Mouse (Mus musculus) limb, embryonic 13.5 days (tissue): ENCODE results near the gene Rapsn. TPM values are rescaled to one million over a fixed set of nuclear protein-coding genes. Genes with fewer than 3 reads are reported as not detected.

ENCODE experiments used
- ATAC-seq: fragments of 200-750 bp; cut with Nextera tagmentation; 2 replicates; pipeline ENCODE4 v1.8.0; 2017; ENCODE audit warnings: low read depth, moderate number of reproducible peaks, moderate TSS enrichment; ENCODE audit not compliant: low FRiP score
- H3K27ac ChIP-seq: fragments of 300-500 bp; sonication (generic); 2 replicates; pipeline ENCODE4 v1.5.1; 2015; ENCODE audit warnings: inconsistent platforms, mild to moderate bottlenecking, moderate library complexity
- H3K27me3 ChIP-seq: fragments of 300-500 bp; sonication (generic); 2 replicates; pipeline ENCODE4 v1.6.1; 2015; ENCODE audit warnings: mild to moderate bottlenecking, inconsistent platforms
- H3K36me3 ChIP-seq: fragments of 300-500 bp; sonication (generic); 2 replicates; pipeline ENCODE4 v1.6.1; 2015; ENCODE audit warnings: inconsistent platforms, mild to moderate bottlenecking, moderate library complexity
- H3K4me1 ChIP-seq: fragments of 300-500 bp; sonication (generic); 2 replicates; pipeline ENCODE4 v1.6.1; 2015; ENCODE audit warnings: inconsistent platforms
- H3K4me2 ChIP-seq: fragments of 300-500 bp; sonication (generic); replicated peaks from 2 replicates; pipeline ENCODE4 v1.6.1; 2015; ENCODE audit warnings: inconsistent platforms, mild to moderate bottlenecking, moderate library complexity
- H3K4me3 ChIP-seq: fragments of 300-500 bp; sonication (generic); 2 replicates; pipeline ENCODE4 v1.5.1; 2015; ENCODE audit warnings: moderate library complexity, mild to moderate bottlenecking, inconsistent platforms
- H3K9ac ChIP-seq: fragments of 300-500 bp; sonication (generic); 2 replicates; pipeline ENCODE4 v1.6.1; 2015; ENCODE audit warnings: mild to moderate bottlenecking, inconsistent platforms
- H3K9me3 ChIP-seq: fragments of 300-500 bp; sonication (generic); 2 replicates; pipeline ENCODE4 v1.6.1; 2016; ENCODE audit warnings: inconsistent platforms
- WGBS: fragments of 180-500 bp; shearing (Covaris S2); methylation state at CpG from one replicate; pipeline ENCODE4 v1.1.7; 2015; 5-methylcytosine and 5-hydroxymethylcytosine counted together
- polyA plus RNA-seq: library from polyadenylated mRNA; unstranded; fragments of >200 nt; fragmentation: Nextera tagmentation; extraction: Ambion mirVana; gene quantifications from 2 replicates; pipeline ENCODE4 v1.2.1, GENCODE M21; 2015

Gene Rapsn
- polyA plus RNA-seq, 1 experiment from 2014 or later, result 19.2 TPM

DNA sequence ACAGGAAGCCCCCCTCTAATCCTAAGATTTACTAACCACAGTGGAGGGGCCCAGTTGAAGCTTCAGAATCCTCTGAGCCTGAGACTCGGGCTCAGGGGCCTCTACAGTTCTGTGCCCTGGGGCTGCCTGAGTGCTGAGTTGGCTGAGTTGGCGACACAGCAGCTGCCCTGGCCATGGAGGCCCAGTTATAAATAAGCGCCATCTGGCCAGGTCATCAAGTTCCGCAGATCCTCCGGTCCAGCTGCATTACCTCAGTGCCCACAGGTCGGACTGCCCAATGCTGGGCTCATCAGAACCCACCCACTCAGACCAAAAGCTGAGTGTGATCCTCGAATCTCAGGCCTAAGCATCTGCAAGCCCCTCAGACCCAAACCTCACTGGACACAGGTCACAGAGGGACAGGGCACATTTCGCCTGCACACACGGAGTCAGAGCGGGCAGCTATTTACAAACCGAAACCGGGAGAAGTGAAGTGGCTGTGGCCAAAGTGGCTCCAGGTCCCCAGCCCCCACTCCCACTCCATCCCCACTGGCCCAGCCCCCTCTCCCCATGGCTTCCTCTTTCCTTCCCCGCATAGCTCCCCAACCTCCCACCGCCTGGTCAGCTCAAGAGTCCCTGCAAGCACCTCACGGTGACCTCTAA, 48.9 kb downstream of the Rapsn start:
- Histone ChIP-seq H3K9ac (no peak overlapping the region), H3K9me3 (no peaks in the 10 kb centered on the region), H3K4me2 (no peak overlapping the region), H3K36me3 (no peaks in the 10 kb centered on the region), H3K4me3 (no peak overlapping the region), H3K27me3 (peaks cover 2% of the 10 kb centered on the region; the same call in 1 of the 2 replicates), H3K27ac (no peak overlapping the region), H3K4me1 (no peaks in the 10 kb centered on the region)
- 77% methylated on average over 15 of the region's 15 CpGs for WGBS
- no peak for ATAC-seq

DNA sequence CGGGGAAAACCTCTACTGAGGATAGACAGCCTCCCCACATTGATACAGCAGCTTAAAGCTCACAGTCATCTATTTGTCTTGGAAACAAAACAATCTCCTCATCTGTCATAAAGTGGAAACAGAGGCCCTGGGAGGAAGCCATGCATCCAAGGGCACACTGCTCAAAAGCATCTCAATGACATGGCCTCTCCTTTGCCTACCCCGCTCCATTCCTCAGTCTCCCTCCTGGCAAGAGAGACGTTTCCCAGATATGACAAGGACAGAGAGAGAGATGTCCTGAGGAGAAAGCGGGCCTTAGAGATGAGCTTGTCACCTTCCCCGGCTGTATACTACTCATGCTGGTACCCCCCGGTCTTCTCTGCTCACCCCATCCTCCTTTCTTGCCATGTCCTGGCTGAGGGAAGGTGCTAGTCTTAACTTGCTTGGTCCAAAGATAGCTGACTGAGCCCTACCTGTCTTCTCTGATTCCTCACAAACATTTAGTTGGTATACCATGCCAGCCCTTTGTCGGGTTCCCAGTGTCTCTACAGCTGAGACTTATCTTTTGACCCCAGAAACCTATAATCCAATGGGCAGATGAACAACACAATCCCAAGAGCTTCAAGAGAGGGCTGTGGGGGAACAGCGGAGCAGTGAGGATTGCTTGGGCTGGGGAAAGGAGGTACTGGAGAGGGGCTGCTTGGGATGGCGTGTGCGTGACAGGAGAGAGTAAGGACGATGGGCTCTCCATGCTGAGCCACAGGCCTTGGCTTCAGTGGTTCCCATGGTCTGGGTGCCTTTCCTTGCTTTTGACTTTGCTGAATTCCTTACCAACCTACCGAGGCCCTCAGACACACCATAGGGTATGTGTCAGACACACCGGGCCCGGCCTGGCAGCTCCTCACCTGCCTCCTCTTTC, 50.3 kb downstream of the Rapsn start:
- WGBS, result 88% methylated on average over 14 of the region's 14 CpGs
- Histone ChIP-seq H3K4me1 (no peaks in the 10 kb centered on the region), H3K4me3 (no peak overlapping the region), H3K27me3 (peaks cover 2% of the 10 kb centered on the region; the same call in 1 of the 2 replicates), H3K9ac (no peak overlapping the region), H3K9me3 (no peaks in the 10 kb centered on the region), H3K36me3 (no peaks in the 10 kb centered on the region), H3K4me2 (no peak overlapping the region), H3K27ac (no peak overlapping the region)
- no peak for ATAC-seq

DNA sequence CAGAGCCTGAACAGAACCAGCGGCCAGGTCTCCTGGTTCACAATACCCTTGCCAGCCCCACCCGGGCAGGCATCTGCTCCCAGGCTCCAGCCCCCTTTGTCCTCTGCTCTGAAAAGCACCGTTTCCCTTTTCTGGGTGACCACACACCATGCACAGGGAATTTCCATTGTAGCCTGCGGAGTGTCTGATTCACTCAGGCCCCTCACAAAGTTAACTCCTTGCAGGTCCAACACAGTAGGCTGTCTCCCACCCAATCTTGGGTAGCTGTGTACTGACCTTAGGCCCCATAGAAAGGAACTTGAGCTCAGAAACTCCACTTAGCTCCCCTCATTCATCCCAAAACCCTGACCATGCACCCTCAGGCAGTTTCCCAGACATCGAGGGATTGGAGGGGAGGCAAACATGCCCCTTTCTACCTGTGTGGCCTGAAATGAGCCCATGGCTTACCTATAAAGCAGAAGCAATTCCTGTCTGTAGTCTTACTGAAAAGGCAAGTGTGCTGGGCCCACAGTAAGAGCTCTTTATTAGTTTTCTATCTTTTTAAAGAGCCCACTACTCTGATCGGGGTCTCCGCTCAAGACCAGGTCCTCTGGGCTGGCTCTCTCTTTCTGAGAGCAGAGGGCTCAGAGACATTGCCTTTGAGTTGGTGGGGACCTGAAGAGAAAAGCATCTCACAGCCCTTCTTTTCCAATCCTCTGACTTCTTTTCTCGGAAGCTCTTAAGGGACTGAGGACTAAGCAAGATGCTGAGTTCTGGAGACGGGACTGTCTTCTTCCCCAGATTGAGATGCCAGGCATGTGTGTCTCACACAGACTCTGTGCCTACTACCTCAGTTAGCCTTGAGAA, 51.2 kb downstream of the Rapsn start:
- Histone ChIP-seq H3K9ac (no peak overlapping the region), H3K27me3 (peaks cover 2% of the 10 kb centered on the region; the same call in 1 of the 2 replicates), H3K4me2 (no peak overlapping the region), H3K36me3 (no peaks in the 10 kb centered on the region), H3K4me3 (no peak overlapping the region), H3K27ac (no peak overlapping the region), H3K9me3 (no peaks in the 10 kb centered on the region), H3K4me1 (no peaks in the 10 kb centered on the region)
- no peak for ATAC-seq
- 73% methylated on average over 9 of the region's 9 CpGs for WGBS

DNA sequence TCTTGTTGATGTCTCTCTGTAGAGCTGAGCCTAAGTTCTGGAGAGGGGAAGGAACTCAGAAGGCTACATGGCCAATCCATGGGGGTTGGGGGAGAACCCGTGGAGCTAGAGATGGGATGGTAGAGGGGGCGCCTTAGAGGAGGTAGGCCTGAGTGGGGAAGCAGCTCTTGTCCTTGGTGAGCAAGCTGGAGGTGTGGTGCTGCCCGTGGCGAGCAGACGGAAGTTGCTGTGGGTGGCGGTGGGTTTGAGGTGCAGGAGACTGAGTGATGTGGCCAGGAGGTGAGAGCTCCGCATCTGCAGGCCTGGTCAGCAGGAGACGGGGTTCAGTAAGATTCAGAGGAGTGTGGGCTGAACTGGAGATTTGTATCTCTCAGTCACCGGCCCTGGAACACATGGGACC, 52.0 kb downstream of the Rapsn start:
- no peak overlapping the region for H3K27ac ChIP-seq
- H3K9ac ChIP-seq, result no peak overlapping the region
- H3K4me3 ChIP-seq, result no peak overlapping the region
- no peak overlapping the region for H3K4me2 ChIP-seq
- no peaks in the 10 kb centered on the region for H3K9me3 ChIP-seq
- ATAC-seq, result no peak
- H3K36me3 ChIP-seq, result no peaks in the 10 kb centered on the region
- H3K4me1 ChIP-seq, result no peaks in the 10 kb centered on the region
- 85% methylated on average over 9 of the region's 9 CpGs for WGBS
- peaks cover 2% of the 10 kb centered on the region; the same call in 1 of the 2 replicates for H3K27me3 ChIP-seq

DNA sequence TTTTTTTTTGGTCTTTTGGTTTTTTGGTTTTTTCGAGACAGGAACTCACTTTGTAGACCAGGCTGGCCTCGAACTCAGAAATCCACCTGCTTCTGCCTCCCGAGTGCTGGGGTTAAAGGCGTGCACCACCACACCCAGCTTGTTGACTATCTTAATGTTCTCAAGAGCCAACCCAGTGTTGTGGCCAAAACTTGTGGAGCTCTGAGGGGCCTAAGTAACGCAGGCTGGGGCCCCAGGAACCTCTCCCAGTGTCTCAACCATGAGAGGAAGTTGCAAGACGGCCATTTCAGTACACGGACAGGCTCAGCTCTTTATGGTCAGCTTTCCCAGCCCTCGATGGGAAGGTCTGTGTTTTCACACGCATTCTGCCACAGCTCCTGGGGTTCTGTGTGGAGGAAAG, 53.6 kb downstream of the Rapsn start:
- no peak for ATAC-seq
- H3K27me3 ChIP-seq, result peaks cover 2% of the 10 kb centered on the region; the same call in 1 of the 2 replicates
- H3K4me1 ChIP-seq, result no peaks in the 10 kb centered on the region
- H3K9ac ChIP-seq, result no peak overlapping the region
- no peaks in the 10 kb centered on the region for H3K36me3 ChIP-seq
- no peak overlapping the region for H3K4me2 ChIP-seq
- 81% methylated on average over 9 of the region's 9 CpGs for WGBS
- no peak overlapping the region for H3K4me3 ChIP-seq
- H3K27ac ChIP-seq, result no peak overlapping the region
- no peaks in the 10 kb centered on the region for H3K9me3 ChIP-seq

DNA sequence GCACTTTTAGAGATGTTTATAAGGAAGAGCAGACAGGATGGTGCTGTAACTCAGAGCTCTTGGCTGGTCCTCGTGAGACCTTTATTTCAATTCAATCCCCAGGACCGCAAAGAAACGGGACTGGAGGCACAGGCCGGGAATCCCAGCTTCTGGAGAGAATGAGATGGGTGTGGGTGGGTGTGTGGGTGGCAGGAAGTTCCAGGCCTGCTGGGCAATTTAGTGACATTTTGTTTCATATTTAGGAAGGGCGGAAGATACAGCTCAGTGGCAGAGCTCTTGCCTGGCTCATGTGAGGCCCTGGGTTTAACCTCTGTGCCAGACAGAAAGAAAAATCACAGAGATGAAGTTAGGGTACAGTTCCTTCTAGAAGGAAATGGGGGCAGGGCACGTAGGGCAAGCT, 54.8 kb downstream of the Rapsn start:
- H3K4me3 ChIP-seq, result no peak overlapping the region
- H3K9ac ChIP-seq, result no peak overlapping the region
- ATAC-seq, result no peak
- no peaks in the 10 kb centered on the region for H3K9me3 ChIP-seq
- no peak overlapping the region for H3K4me2 ChIP-seq
- H3K27me3 ChIP-seq, result peaks cover 2% of the 10 kb centered on the region; the same call in 1 of the 2 replicates
- 76% methylated on average over 6 of the region's 6 CpGs for WGBS
- no peak overlapping the region for H3K27ac ChIP-seq
- no peaks in the 10 kb centered on the region for H3K36me3 ChIP-seq
- H3K4me1 ChIP-seq, result no peaks in the 10 kb centered on the region

DNA sequence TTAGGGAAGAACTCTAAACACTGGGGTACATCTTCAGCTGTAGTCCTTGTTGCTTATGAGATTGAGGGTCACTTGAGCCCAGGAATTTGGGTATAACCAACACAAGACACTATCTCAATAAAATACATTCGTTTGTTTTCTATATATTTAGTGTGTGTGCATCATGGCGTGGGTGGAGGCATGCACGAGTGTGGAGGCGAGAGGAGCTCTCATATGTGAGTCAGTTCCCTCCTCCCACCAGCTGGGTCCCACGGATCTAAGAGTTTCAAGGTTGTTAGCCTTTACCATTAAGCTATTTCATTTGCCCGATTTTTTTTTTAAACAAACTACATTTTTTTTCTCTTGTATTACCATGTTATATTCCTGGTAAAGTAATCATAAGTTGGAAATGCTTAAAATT, 55.4 kb downstream of the Rapsn start:
- H3K9me3 ChIP-seq, result no peaks in the 10 kb centered on the region
- H3K4me2 ChIP-seq, result no peak overlapping the region
- 72% methylated on average over 6 of the region's 6 CpGs for WGBS
- H3K9ac ChIP-seq, result no peak overlapping the region
- H3K36me3 ChIP-seq, result no peaks in the 10 kb centered on the region
- no peak for ATAC-seq
- no peaks in the 10 kb centered on the region for H3K4me1 ChIP-seq
- no peak overlapping the region for H3K4me3 ChIP-seq
- peaks cover 2% of the 10 kb centered on the region; the same call in 1 of the 2 replicates for H3K27me3 ChIP-seq
- H3K27ac ChIP-seq, result no peak overlapping the region

Other genes starting within 250 kb of the Rapsn start
- 200 and 206 TPM in 2 replicates for gene Mtch2, start 188.5 kb upstream of the Rapsn start, polyA plus RNA-seq
- 26.8 and 27.0 TPM in 2 replicates for gene C1qtnf4, start 149.8 kb upstream of the Rapsn start, polyA plus RNA-seq
- 46.0 and 49.2 TPM in 2 replicates for gene Kbtbd4, start 130.9 kb upstream of the Rapsn start, polyA plus RNA-seq
- gene Ndufs3, start 130.8 kb upstream of the Rapsn start, polyA plus RNA-seq, result 215 and 224 TPM in 2 replicates
- 80.3 and 89.7 TPM in 2 replicates for gene Celf1, start 95.2 kb upstream of the Rapsn start, polyA plus RNA-seq
- gene Psmc3, start 18.4 kb downstream of the Rapsn start, polyA plus RNA-seq, result 316 and 328 TPM in 2 replicates
- gene Slc39a13, start 34.8 kb downstream of the Rapsn start, polyA plus RNA-seq, result 59.9 and 67.5 TPM in 2 replicates
- 4.6 and 6.0 TPM in 2 replicates for gene Spi1, start 46.8 kb downstream of the Rapsn start, polyA plus RNA-seq
- not detected in 2 replicates for gene Mybpc3, start 82.5 kb downstream of the Rapsn start, polyA plus RNA-seq
- gene Madd, start 148.2 kb downstream of the Rapsn start, polyA plus RNA-seq, result 10.8 and 11.8 TPM in 2 replicates
- gene Nr1h3, start 167.2 kb downstream of the Rapsn start, polyA plus RNA-seq, result 1.7 TPM in 2 replicates
- gene Acp2, start 167.3 kb downstream of the Rapsn start, polyA plus RNA-seq, result 30.2 and 34.6 TPM in 2 replicates
- 23.6 and 26.7 TPM in 2 replicates for gene Ddb2, start 201.4 kb downstream of the Rapsn start, polyA plus RNA-seq
- gene Pacsin3, start 220.3 kb downstream of the Rapsn start, polyA plus RNA-seq, result 44.8 and 47.4 TPM in 2 replicates
- gene Arfgap2, start 229.4 kb downstream of the Rapsn start, polyA plus RNA-seq, result 89.0 and 91.6 TPM in 2 replicates